Mouse (Mus musculus): ENCODE measurements around the gene Dgkb. TPM values are rescaled to one million over a fixed set of nuclear protein-coding genes. Genes with fewer than 3 reads are reported as not detected.

Gene Dgkb
- polyA plus RNA-seq, 1 experiment: not detected

- H3K4me3 ChIP-seq: no peak overlapping the region
- no peaks in the 10 kb centered on the region for H3K36me3 ChIP-seq (ENCODE audit: control insufficient read depth, insufficient read depth)
- H3K27me3 ChIP-seq (ENCODE audit: control insufficient read depth, insufficient read depth, insufficient read length): no peaks in the 10 kb centered on the region
- H3K79me2 ChIP-seq (ENCODE audit: control insufficient read depth, insufficient read depth): no peaks in the 10 kb centered on the region
- TF ChIP-seq CEBPB (IDR thresholded peaks at IDR 0.05; ENCODE audit: insufficient read depth, poor library complexity, severe bottlenecking): no peak
- no peak for TF ChIP-seq MYOG (IDR thresholded peaks at IDR 0.05; ENCODE audit: control insufficient read depth in 1 of 3, insufficient read depth in 1 of 3, insufficient read length in 2 of 3, low read depth in 2 of 3)
- no peak for TF ChIP-seq TCF12 (IDR thresholded peaks at IDR 0.05; ENCODE audit: insufficient read depth, poor library complexity, severe bottlenecking)
- TF ChIP-seq POLR2AphosphoS2 (IDR thresholded peaks at IDR 0.05; ENCODE audit: insufficient read length, low read depth): no peak
- no peak for TF ChIP-seq POLR2A (IDR thresholded peaks at IDR 0.05; ENCODE audit: insufficient read length, low read depth)
- TF ChIP-seq REST (IDR thresholded peaks at IDR 0.05; ENCODE audit: insufficient read depth, insufficient read length): no peak
- TF ChIP-seq MAX (IDR thresholded peaks at IDR 0.05; ENCODE audit: low read depth): no peak
- no peak for TF ChIP-seq MYOD1 (IDR thresholded peaks at IDR 0.05; ENCODE audit: control insufficient read depth in 1 of 3, insufficient read length in 2 of 3, low read depth in 2 of 3)
- TF ChIP-seq TCF3 (IDR thresholded peaks at IDR 0.05; ENCODE audit: insufficient read length, low read depth): no peak
- TF ChIP-seq USF1 (IDR thresholded peaks at IDR 0.05; ENCODE audit: low read depth): no peak
- TF ChIP-seq SRF (IDR thresholded peaks at IDR 0.05; ENCODE audit: control insufficient read depth, insufficient read length, low read depth): no peak
- no peak for TF ChIP-seq E2F4 (IDR thresholded peaks at IDR 0.05; ENCODE audit: insufficient read depth)
- H3K4me2 ChIP-seq (ENCODE audit: low read depth): no peak overlapping the region
- no peak overlapping the region for H3ac ChIP-seq (ENCODE audit: control insufficient read depth, insufficient read length)
Observed at GRCm38 (mm10) chr12:38268856-38269255, 451.3 kb downstream of the Dgkb start.

GRCm38 (mm10) chr12:38301497-38301896 is 484.0 kb downstream of the Dgkb start:
- Histone ChIP-seq H3K4me3 (no peak overlapping the region), H3ac (ENCODE audit: control insufficient read depth, insufficient read length) (no peak overlapping the region), H3K4me2 (ENCODE audit: low read depth) (no peak overlapping the region), H3K36me3 (ENCODE audit: control insufficient read depth, insufficient read depth) (no peaks in the 10 kb centered on the region), H3K27me3 (ENCODE audit: control insufficient read depth, insufficient read depth, insufficient read length) (no peaks in the 10 kb centered on the region), H3K79me2 (ENCODE audit: control insufficient read depth, insufficient read depth) (no peaks in the 10 kb centered on the region)
- no peak for TF ChIP-seq POLR2A (IDR thresholded peaks at IDR 0.05; ENCODE audit: insufficient read length, low read depth)

- Histone ChIP-seq H3K79me2 (ENCODE audit: control insufficient read depth, insufficient read depth) (no peaks in the 10 kb centered on the region), H3K4me3 (no peak overlapping the region), H3K27me3 (ENCODE audit: control insufficient read depth, insufficient read depth, insufficient read length) (no peaks in the 10 kb centered on the region), H3K4me2 (ENCODE audit: low read depth) (no peak overlapping the region), H3K36me3 (ENCODE audit: control insufficient read depth, insufficient read depth) (no peaks in the 10 kb centered on the region), H3ac (ENCODE audit: control insufficient read depth, insufficient read length) (no peak overlapping the region)
- TF ChIP-seq POLR2AphosphoS2 (IDR thresholded peaks at IDR 0.05; ENCODE audit: insufficient read length, low read depth) (no peak), E2F4 (IDR thresholded peaks at IDR 0.05; ENCODE audit: insufficient read depth) (no peak), USF1 (IDR thresholded peaks at IDR 0.05; ENCODE audit: low read depth) (no peak), TCF3 (IDR thresholded peaks at IDR 0.05; ENCODE audit: insufficient read length, low read depth) (no peak), MYOD1 (IDR thresholded peaks at IDR 0.05; ENCODE audit: control insufficient read depth in 1 of 3, insufficient read length in 2 of 3, low read depth in 2 of 3) (no peak), SRF (IDR thresholded peaks at IDR 0.05; ENCODE audit: control insufficient read depth, insufficient read length, low read depth) (no peak), CEBPB (IDR thresholded peaks at IDR 0.05; ENCODE audit: insufficient read depth, poor library complexity, severe bottlenecking) (no peak), REST (IDR thresholded peaks at IDR 0.05; ENCODE audit: insufficient read depth, insufficient read length) (no peak), MYOG (IDR thresholded peaks at IDR 0.05; ENCODE audit: control insufficient read depth in 1 of 3, insufficient read depth in 1 of 3, insufficient read length in 2 of 3, low read depth in 2 of 3) (no peak), TCF12 (IDR thresholded peaks at IDR 0.05; ENCODE audit: insufficient read depth, poor library complexity, severe bottlenecking) (no peak), POLR2A (IDR thresholded peaks at IDR 0.05; ENCODE audit: insufficient read length, low read depth) (no peak)
Observed at GRCm38 (mm10) chr12:38303841-38304240, 486.3 kb downstream of the Dgkb start.

- Histone ChIP-seq H3K4me3 (no peak overlapping the region), H3K4me2 (ENCODE audit: low read depth) (no peak overlapping the region), H3K27me3 (ENCODE audit: control insufficient read depth, insufficient read depth, insufficient read length) (no peaks in the 10 kb centered on the region), H3ac (ENCODE audit: control insufficient read depth, insufficient read length) (no peak overlapping the region), H3K79me2 (ENCODE audit: control insufficient read depth, insufficient read depth) (no peaks in the 10 kb centered on the region), H3K36me3 (ENCODE audit: control insufficient read depth, insufficient read depth) (no peaks in the 10 kb centered on the region)
- no peak for TF ChIP-seq E2F4 (IDR thresholded peaks at IDR 0.05; ENCODE audit: insufficient read depth)
- TF ChIP-seq POLR2AphosphoS2 (IDR thresholded peaks at IDR 0.05; ENCODE audit: insufficient read length, low read depth): no peak
- no peak for TF ChIP-seq REST (IDR thresholded peaks at IDR 0.05; ENCODE audit: insufficient read depth, insufficient read length)
- TF ChIP-seq MAX (IDR thresholded peaks at IDR 0.05; ENCODE audit: low read depth): no peak
- TF ChIP-seq MYOG (IDR thresholded peaks at IDR 0.05; ENCODE audit: control insufficient read depth in 1 of 3, insufficient read depth in 1 of 3, insufficient read length in 2 of 3, low read depth in 2 of 3): no peak
- TF ChIP-seq TCF3 (IDR thresholded peaks at IDR 0.05; ENCODE audit: insufficient read length, low read depth): no peak
- TF ChIP-seq MYOD1 (IDR thresholded peaks at IDR 0.05; ENCODE audit: control insufficient read depth in 1 of 3, insufficient read length in 2 of 3, low read depth in 2 of 3): no peak
- TF ChIP-seq USF1 (IDR thresholded peaks at IDR 0.05; ENCODE audit: low read depth): no peak
- no peak for TF ChIP-seq CEBPB (IDR thresholded peaks at IDR 0.05; ENCODE audit: insufficient read depth, poor library complexity, severe bottlenecking)
- TF ChIP-seq TCF12 (IDR thresholded peaks at IDR 0.05; ENCODE audit: insufficient read depth, poor library complexity, severe bottlenecking): no peak
- TF ChIP-seq POLR2A (IDR thresholded peaks at IDR 0.05; ENCODE audit: insufficient read length, low read depth): no peak
- TF ChIP-seq SRF (IDR thresholded peaks at IDR 0.05; ENCODE audit: control insufficient read depth, insufficient read length, low read depth): no peak
Observed at GRCm38 (mm10) chr12:38304245-38304644, 486.7 kb downstream of the Dgkb start.

GRCm38 (mm10) chr12:38309885-38310284 is 492.4 kb downstream of the Dgkb start:
- Histone ChIP-seq H3K36me3 (ENCODE audit: control insufficient read depth, insufficient read depth) (no peaks in the 10 kb centered on the region), H3ac (ENCODE audit: control insufficient read depth, insufficient read length) (no peak overlapping the region), H3K4me2 (ENCODE audit: low read depth) (no peak overlapping the region), H3K27me3 (ENCODE audit: control insufficient read depth, insufficient read depth, insufficient read length) (no peaks in the 10 kb centered on the region), H3K4me3 (no peak overlapping the region), H3K79me2 (ENCODE audit: control insufficient read depth, insufficient read depth) (no peaks in the 10 kb centered on the region)
- no peak for TF ChIP-seq E2F4 (IDR thresholded peaks at IDR 0.05; ENCODE audit: insufficient read depth)
- TF ChIP-seq MAX (IDR thresholded peaks at IDR 0.05; ENCODE audit: low read depth): no peak
- no peak for TF ChIP-seq TCF3 (IDR thresholded peaks at IDR 0.05; ENCODE audit: insufficient read length, low read depth)
- no peak for TF ChIP-seq REST (IDR thresholded peaks at IDR 0.05; ENCODE audit: insufficient read depth, insufficient read length)
- no peak for TF ChIP-seq POLR2AphosphoS2 (IDR thresholded peaks at IDR 0.05; ENCODE audit: insufficient read length, low read depth)
- no peak for TF ChIP-seq POLR2A (IDR thresholded peaks at IDR 0.05; ENCODE audit: insufficient read length, low read depth)
- no peak for TF ChIP-seq CEBPB (IDR thresholded peaks at IDR 0.05; ENCODE audit: insufficient read depth, poor library complexity, severe bottlenecking)
- TF ChIP-seq MYOD1 (IDR thresholded peaks at IDR 0.05; ENCODE audit: control insufficient read depth in 1 of 3, insufficient read length in 2 of 3, low read depth in 2 of 3): no peak
